Mouse (Mus musculus): ENCODE results near the gene Slc12a3.

Gene Slc12a3

DNA sequence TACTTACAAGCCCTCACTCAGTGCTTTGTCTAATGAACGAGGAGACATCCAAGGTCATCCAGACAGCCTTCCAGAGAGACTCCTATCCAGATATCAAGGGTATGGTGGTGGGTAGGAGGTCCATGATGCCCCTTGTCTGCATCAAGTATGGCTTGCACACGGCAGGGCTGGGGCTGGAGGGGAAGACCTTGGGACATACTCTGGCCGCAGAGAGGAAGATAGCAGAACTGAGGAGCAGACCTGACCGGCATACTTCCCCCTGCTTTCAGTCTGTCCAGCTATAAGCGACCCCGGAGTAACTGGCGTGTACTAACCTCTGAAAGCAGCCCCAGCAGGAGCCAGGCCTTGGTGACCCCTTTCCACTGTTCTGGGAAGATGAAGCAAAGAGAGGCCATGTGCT lies 80.5 kb downstream of the Slc12a3 start:
- no peak for DNase-seq

DNA sequence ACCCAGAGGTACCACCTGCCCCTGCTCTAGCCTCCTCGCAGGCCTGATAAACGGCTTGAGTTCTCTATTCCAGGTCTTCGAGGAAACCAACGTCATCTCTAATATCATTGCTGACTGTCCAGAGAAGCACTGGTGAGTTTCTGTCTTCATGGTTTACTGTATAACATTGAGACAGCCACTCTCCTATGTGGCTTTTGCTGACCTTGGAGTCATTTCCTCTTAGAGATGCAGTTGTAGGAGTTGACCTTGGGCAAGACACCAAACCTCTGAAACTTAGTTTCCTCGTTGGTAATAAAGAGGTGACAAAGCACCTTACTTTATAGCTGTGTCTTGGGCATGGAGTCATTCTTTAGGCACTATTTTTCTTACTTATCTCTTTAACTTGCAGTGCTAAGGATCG lies 83.5 kb downstream of the Slc12a3 start:
- no peak for DNase-seq

- DNase-seq = no peak
Measured at GRCm38 (mm10) chr8:94413509-94413908, 84.5 kb downstream of the Slc12a3 start.

GRCm38 (mm10) chr8:94415218-94415617 lies 86.2 kb downstream of the Slc12a3 start:
- no peak for DNase-seq
